Mouse (Mus musculus) bone marrow, adult 2 months (tissue): ENCODE measurements around the gene Farp1.

Experiments used
- CTCF ChIP-seq: fragments of 200-500 bp; IDR thresholded peaks from 2 replicates; pipeline ENCODE4 v1.5.1; 2011; ENCODE audit warnings: low read length, control low read depth; ENCODE audit not compliant: control insufficient read depth, insufficient read depth
- POLR2A ChIP-seq: fragments of 200-500 bp; IDR thresholded peaks from 2 replicates; pipeline ENCODE4 v1.6.1; 2011; ENCODE audit warnings: low read depth, mild to moderate bottlenecking, control low read depth, low read length, borderline replicate concordance; ENCODE audit not compliant: control insufficient read depth

DNA sequence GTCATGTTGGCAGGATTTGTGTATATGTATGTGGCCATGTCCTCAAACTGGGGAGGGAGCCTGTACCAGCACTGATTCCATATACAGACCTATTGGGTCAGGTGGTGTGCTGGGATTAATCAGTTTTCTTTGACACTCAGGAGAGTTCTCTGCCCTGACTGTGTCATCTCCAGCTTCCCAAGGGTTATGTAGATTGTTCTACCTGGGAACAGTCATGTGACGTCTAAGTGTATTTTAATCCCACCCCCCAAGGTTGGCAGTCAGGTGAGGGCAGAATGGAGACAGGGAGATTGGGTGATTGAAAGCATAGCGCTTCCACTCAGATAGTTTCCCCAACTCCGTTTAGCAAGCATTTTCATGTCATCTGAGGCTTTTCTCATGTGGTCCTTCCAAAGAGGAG is 110.3 kb downstream of the Farp1 start:
- no peak for TF ChIP-seq CTCF
- no peak for TF ChIP-seq POLR2A
